Mouse (Mus musculus) lung, postnatal 25 days (tissue): ENCODE measurements around the gene Prkag2.

Source experiments
- DNase-seq: peaks from one replicate; pipeline ENCODE4 v3.0.0; 2022; ENCODE audit warnings: low spot score

Gene Prkag2

DNA sequence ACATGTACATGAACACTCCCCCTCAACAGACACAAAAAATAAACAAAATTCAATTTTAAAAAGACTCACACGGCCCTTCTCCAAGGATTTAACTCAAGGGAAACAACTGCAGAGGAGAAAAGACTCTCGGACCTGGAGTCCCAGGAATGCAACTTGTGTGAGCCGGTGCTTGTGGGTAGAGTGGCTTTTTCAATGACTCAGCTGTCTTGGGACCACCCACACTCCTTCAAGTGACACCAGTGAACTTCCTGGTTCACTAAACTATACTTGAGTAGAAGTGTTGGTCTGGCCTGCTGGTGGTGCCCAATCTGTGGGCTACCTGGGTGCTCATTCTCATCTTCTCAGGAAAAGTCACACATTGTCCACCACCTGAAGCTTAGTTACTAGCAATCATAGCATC, 53.7 kb downstream of the Prkag2 start:
- no peak for DNase-seq

DNA sequence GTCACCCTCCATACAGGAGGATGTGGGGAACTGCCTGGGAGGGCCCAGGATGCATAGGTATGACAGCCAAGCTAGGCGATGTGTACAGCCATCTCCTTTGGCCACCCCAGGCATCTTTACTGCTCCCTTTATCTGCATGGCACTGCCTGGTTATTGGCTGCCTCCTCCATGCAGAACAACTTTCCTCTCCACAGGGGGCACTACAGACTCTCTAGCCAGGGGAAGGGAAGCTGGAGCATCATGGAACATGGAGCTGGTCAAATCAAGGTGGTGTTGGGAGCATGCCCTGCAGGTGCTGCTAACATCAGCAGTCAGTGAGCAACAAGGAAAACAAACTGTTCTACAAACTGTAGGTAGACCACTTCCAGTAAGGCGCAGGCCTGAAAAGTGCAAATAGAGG, 56.4 kb downstream of the Prkag2 start:
- no peak for DNase-seq

DNA sequence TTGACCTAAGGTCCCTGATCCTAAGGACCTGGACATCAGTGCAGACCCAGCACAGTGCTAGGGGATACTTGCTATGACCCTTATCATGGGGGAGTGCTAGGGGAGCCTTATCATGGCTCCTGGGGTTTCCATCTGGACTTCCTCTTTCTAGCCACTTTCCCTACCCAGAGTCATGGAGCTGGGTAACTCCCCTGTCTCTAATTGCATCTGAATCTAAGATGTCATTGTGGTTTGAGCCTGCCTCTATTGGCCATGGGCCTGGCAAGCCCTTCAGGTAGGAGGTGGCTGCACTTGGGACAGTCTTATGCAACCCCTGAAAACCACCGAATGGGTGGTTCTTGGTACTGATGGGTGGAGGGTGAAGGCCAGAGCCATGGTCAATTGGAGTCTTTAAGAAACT, 58.5 kb downstream of the Prkag2 start:
- peak; percentile 86 for DNase-seq

DNA sequence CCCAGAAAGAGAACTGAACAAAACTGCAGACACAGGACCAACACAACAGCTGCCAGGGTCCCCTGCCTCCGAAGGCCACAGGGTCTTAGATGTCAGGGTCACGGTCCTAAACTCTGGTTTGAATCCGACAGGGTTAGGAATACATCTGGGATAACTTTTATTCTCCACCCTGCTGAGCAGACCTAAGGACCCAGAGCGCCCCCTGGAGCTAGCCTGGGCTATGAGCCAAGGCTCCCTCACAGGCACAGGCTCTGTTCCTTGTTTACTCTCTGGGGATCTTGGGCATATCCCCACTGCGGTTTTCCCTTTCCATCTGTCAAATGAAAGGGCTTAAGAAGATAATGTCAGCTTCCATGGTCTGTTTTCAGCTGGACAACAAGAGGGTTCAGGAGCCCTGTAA, 59.1 kb downstream of the Prkag2 start:
- DNase-seq = peak; percentile 44

DNA sequence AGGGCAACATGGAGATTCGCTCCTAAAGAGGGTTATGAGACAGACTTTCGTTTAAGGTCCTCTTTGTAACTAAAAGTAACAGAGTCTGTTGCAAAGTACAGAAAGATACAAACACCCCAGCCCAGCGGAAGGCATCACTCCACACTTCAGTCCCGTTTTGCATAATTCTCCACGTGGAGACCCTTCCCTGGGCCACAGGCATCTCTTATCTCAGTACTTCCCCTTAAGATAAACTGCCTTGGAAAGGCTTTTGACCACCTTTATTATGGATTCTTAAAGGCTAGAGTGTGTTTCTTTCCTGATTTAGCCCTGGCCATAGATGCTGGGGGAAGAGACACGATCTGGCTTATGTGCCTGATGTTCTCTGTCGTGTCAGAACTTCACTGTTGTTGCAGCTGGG, 59.5 kb downstream of the Prkag2 start:
- DNase-seq = no peak

DNA sequence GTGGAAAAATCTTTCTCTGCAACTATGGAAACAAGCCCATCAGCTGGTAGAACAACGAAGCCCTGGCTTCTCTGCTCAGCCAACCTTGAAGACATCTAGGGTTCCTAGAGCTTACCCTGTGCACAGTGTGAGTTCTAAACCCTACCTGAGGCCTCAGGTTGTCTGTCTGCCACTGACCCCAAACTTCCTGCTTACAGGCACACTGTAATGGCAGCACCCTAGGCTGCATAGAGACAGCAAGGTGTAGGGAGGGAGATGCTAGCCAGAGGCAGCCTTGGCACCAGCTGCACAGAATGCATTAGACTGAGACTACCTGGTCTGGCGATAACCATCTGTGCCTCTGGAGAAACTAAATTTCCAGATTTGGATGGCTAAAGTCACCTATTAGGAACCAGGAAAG, 61.6 kb downstream of the Prkag2 start:
- DNase-seq = no peak

DNA sequence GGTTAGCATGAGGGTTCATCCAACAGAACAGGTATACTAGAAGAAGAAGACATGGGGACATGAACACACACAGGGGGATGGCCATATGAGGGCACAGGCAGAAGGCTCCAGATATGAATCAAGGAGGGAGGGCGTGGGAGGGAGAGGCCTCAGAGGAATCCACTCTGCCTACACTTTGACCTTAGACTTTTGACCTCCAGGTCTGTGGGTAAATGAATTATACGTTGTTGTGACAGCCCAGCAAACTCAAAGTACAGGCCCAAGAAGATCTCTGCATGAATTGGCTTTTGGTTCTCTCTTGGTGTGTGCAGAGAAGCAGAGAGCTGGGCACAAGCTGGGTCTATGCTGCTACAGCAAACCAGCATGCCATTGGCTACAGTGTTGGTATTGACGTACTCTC, 65.1 kb downstream of the Prkag2 start:
- no peak for DNase-seq

DNA sequence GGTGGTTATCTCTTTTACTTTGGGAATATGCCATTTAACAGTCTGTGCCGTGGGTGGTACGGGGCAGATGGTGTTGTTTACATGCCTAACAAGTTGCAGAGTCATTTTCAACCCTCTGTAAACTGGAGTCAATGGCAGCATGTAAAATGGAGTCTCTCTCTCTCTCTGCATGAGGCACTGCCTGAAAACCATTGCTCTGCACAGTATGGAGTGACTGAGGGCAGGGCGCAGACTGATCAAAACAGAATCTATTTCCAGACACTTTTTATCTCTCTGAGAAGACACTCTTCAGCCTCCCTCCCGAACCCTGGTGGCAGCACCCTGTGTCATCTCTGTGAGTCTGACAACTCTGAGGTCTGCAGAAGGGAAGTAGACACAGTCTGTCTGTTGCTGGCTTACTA, 69.0 kb downstream of the Prkag2 start:
- no peak for DNase-seq

DNA sequence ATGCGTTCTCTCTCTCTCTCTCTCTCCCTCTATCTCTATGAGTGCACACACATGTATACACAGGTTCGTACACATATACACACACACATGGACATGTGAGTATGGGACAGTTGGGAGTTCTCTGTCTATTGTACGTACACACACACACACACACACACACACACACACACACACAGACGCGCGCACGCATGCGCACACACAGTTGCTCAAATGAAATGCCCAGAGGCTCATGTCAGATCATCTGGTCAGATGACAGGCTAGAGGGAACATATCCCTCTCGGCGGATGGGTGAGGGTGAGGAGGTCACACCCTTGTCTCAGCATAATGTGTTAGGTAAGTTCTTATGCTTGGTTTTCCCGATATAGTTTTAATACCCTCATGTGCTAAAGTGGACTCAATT, 69.4 kb downstream of the Prkag2 start:
- DNase-seq = no peak

DNA sequence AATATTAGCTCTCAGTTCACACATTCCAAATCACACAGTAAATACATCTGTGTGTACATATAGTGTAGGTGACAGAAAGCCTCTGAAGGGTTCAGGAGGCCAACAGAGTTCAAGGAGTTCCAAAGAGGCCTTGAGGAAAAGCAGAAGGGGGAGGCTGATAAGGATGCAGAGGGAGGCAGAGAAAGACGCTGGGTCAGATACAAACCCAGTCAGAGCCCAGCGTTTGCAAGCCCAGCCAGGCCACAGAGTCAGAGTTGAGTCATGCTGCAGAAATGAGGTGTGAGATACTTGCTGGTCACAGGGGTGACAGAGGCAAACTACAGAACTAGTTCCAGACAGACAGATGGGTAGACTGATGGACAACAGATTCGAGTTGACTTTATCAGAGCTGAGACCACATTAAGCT, 70.2 kb downstream of the Prkag2 start:
- DNase-seq = peak; percentile 71

DNA sequence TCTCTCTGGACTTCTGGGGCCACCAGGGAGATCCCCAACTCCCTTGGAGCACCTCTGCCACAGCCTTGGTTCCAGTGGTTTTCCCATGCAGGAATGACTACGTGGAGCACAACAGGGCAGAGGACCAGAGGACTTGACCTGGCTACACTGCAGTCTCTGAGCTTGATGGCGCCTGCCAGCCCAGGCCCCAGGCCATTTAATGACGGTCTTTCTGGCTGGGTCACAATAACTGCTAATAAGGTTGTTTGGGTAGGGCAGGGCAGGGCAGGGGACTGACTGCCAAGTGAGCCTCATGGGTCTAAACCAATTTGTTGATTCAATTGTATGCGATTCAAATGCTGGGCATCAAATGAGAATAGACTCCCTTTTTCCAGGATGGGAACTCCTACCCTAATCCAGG, 72.8 kb downstream of the Prkag2 start:
- no peak for DNase-seq

DNA sequence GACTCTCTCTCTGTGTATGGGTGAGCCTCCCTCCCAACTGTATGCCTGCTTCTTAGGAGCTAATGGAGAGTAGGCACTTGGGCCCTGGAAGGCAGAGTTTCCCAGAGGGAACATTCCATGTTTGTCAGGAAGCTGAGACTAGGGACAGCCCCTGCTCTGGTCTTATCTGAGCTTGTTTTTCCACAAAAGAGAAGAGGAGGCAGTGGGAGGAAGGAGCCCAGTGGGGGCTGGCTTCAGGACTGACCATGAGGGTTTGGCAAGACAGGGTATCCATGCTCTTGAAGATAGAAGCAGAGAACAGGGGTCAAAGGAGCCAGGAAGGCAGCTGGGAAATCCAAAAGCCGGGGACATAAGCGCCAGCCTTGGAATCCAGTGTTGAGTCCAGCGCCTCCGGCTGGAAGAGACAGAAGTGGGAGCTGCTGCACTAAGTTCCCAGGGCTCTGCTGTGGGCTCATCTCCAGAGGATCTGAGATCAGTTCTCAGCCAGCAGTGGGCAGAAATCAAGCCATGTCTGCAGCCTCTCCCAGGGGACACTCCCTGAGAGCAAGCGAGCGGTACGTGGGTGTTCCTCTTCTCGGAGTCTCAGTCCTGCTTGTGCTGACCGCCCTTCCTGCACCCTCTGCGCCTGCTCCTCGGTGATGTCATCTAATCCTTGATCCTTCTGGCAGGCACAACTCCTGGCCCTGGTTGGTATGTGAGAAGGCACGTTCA, 75.0 kb downstream of the Prkag2 start:
- DNase-seq = peak; percentile 45

DNA sequence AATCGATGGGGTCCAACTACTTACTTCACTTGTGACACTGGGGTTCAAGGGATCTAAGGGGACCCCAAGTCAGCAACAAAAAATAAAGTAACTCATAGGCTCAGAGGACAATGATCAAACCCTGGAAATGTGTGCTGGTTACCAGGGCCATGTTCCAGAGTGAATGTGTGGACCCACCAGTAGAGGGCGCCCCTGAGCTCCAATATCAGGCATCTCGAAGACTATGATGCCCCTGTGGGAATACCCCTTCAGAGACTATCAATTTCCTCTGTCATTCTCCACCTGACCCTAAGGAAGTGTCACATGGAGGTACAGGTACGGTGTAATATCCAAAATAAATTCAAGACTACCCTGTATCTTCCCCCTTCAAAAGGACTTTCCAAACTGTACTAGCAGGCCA, 77.5 kb downstream of the Prkag2 start:
- no peak for DNase-seq

DNA sequence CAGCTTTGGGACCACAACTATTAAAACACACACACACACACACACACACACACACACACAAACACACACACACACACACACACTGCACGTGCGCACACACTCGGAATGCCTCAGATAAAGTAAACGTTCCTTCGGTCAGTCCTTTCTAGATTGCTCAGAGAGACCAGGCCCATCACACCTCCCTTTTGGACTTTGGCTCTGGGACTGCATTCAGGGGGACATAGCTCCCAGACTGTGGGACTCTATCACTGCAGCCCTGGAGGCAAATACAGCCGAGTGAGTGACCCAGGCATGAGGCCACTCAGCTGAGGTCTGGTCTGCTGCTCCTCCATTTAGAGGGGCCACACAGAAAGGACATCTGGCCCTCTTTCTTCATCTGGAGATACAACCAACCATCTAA, 81.2 kb downstream of the Prkag2 start:
- no peak for DNase-seq

DNA sequence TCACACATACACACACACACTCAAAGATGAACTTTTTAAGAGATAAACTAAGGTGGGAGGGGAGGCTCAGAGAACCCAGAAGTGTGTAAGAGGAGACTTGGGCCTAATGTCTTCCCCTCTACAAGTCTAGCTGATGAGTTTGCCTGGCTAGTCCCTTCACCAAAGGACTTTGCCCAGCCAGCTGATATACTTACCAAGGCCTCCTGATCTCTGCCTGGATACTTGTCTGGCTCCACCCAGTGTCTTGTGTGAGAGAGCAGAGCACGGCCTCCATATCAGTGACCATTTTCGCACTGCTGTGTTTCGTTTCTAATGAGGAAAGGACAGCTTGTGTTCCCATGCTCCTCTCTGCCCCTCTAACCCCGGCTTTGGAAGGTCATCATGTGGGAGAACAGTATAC, 88.3 kb downstream of the Prkag2 start:
- DNase-seq = no peak

DNA sequence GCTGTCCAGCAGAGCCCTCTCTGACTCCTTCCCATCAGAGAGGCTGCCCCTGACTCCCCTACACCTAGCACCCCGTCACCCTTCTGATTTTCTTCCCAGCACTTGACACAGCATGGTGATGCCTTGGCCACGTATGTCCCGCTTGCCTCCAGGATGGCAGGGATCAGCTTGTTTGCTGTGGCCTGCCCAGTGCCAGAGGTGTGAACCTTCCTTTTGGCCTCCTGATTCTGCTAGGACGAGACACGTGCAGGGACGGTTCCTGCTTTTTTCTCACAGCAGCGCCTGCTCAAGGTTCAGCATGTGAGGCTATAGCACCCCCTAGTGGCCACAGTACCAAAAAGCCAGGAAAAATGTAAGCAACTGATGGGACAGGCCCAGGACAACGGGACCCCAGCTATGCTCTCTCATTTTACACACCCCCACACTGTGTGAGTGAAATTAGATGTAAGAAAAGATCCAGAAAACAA, 89.4 kb downstream of the Prkag2 start:
- peak; percentile 88 for DNase-seq

DNA sequence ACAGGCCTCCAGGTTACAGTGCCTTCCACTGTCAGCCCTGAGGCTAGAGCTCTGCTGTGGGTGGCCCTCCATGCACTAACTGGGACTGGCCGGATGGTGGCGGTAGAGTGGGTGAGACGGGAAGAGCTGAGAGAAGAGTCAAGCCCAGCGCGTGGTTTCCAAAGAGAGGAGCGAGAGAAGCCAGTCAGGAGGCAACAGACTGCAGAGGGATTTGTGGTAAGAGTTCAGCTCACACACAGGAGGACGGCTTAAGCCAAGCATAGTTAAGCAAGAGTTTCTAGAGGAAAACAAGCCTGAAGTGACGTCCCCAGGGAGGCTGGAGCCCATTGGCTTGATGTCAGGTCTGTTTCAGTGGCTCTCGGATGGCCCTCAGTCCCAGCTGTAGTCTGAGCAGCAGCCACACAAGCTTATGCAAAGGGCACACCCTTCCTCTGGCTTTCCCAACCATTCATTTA, 90.0 kb downstream of the Prkag2 start:
- peak; percentile 91 for DNase-seq

DNA sequence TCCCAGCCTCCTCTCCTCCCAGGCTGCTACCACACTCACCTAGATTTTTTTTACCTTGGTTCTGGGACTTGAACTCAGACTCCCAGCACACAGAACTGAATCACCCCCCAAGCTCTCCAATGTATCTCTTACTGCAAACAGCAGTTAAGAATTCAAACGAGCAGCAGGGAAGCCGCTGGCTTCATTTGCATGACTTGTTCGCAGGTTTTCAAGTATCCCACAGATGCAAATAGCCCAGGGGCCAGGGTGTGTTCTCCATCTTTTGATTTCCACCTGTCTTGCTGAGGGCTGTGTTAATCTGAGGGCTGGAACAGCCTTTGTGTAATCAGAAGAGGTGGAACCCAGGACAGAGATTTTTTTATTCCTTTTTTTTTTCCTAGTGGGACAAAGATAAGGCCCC, 90.7 kb downstream of the Prkag2 start:
- no peak for DNase-seq

DNA sequence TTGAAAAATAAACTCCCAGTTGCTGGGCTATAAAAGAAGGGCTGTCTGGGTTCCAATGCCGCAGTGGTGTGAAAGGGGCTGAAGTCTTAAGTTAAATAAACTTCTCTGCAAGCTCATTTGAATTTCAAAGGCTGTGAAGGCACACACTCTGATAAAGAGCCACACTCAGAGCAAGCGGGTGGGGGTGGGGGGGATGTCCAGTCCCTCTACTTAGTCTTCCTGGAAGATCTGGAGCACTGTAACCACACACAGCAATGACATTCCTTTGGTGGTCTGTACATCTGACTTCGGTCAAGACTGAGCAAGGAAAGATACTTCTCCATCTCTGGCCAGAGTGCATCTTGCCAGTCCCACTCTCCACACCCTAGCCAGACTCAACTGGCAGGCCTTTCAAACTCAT, 91.5 kb downstream of the Prkag2 start:
- DNase-seq = no peak

DNA sequence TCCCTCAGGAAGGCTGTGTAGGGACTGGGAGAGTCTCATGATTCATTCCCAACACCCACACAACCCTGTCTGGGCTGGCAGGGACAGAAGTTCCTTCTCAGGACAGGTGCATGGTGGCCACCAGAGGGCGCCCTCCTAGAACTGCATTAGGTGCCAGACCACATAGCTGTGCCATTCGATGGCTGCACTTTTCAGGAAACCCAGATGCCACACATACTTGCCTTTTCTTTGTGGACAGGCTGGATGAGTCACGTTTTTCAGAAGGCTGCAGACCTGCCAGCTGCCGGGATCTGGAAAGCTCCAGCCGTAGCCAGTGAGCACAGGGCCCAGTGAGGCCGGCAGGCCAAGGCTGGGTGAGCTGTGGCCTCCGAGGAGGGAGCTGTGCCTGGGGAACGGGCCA, 93.6 kb downstream of the Prkag2 start:
- peak; percentile 87 for DNase-seq

DNA sequence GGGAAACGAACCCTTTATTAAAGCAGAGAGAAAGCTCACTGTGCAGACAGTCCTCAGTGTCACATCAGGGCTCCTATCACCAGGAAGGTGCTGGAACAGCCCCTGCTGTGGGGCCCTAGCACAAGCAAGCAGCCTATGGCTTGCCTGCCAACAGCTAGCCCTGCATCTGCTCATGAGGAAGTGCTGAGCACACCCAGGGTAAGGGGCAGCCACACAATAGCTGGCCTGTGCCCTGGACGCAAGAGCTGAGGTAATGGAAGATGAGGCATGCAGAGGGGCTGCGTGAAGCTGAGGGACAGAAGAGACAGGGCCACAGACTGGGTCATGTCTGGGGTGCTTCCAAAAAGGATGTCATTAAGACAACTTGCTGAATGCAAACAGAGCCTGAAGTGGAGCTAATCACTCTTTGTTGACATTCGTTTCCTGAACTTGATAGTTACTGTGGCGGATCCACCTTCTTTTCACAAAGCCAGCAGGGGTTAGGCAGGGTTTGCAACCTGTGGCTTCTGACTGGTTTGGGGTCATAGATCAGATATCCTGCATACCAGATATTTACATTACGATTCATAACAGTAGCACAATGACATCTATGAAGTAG, 94.8 kb downstream of the Prkag2 start:
- DNase-seq = peak; percentile 14

DNA sequence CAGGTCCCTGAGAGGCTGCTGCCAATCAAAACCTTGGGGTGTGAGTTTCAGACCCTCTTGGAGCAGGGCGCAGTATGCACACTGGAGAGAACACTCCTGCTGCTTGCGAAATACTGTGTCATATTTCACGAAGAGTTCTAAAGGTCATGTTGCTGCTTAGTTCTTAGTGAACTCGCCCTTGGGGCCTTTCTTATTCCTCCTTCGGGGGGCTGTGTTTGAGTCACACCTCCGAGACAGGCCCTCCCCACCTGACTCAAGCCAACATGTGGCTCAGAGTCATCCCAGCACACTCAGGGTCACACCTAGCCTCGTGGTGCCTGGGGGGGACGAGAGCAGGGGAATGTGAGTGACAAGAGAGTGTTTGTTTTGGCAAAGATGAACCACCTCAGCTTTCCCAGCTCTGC, 99.0 kb downstream of the Prkag2 start:
- peak; percentile 81 for DNase-seq

DNA sequence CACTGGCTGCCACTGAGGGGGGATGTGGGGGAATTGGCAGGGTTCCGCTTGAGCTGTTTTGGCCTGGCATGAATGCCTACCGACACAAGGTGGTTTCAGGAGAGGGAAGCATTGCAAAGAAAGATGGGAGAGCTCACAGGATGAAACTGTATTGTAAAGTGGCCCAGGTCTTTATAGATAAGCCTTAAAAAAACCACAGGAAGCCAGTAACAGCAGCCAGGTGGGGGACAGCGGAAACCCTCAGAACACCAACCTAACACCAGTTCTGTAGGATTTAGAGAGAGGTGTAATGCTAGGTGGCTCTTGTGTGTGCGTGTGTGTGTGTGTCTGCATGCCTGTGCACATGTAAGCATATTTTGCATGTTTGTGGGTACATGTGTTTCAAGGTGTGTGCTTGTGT, 101.1 kb downstream of the Prkag2 start:
- no peak for DNase-seq

DNA sequence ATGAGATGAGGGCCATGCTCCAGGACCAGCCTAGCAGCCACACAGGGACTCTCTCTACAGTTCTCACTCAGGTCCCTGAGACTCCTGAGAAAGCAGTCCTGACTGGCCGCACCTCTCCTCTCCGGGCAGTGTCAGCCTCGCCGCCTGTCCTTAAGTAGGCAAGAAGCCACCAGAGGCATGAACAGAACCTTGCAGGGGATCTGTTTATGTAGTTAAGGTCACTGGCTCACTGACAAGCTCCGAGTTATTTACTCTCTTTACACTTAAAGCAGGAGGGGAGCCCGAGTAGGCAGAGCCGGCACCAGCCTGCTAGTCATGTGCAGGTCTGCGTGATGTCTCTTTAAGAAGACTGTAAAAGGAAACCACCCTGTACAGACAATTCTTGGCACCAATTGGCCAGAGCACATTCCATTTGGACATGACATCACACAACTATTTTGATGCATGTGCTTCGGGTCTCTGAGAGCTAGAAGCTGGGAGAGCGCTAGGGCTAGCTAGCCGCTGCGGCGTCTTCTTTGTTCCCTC, 104.8 kb downstream of the Prkag2 start:
- DNase-seq = peak; percentile 84
